Mouse (Mus musculus) erythroblast, embryonic 14.5 days (primary cell): ENCODE measurements around the gene Acyp2. TPM values are rescaled to one million over a fixed set of nuclear protein-coding genes. Genes with fewer than 3 reads are reported as not detected.

Experiments
- H3K27me3 ChIP-seq: 2 replicates; pipeline ENCODE4 v1.6.1; 2012; ENCODE audit warnings: inconsistent platforms; ENCODE audit not compliant: control insufficient read depth
- H3K36me3 ChIP-seq: 2 replicates; pipeline ENCODE4 v1.6.1; 2012; ENCODE audit warnings: mild to moderate bottlenecking, inconsistent platforms; ENCODE audit not compliant: control insufficient read depth
- H3K4me1 ChIP-seq: 2 replicates; pipeline ENCODE4 v1.6.1; 2012; ENCODE audit warnings: inconsistent platforms; ENCODE audit not compliant: control insufficient read depth
- H3K4me3 ChIP-seq: replicated peaks from 2 replicates; pipeline ENCODE3; 2012; ENCODE audit warnings: moderate library complexity, mild to moderate bottlenecking, inconsistent platforms
- H3K9me3 ChIP-seq: 2 replicates; pipeline ENCODE4 v1.6.1; 2012; ENCODE audit warnings: low read length, inconsistent platforms, mixed read lengths; ENCODE audit not compliant: control insufficient read depth
- GATA1 ChIP-seq: IDR thresholded peaks from 2 replicates; pipeline ENCODE4 v1.6.1; 2012; ENCODE audit warnings: low read length, inconsistent platforms, mixed read lengths
- TAL1 ChIP-seq: IDR thresholded peaks from 3 replicates; pipeline ENCODE4 v1.6.1; 2012; ENCODE audit warnings: low read length, inconsistent platforms, mixed read lengths
- polyA plus RNA-seq: library from polyadenylated mRNA; stranded (reverse); fragments of >175 nt; gene quantifications from 2 replicates; pipeline ENCODE4 v1.2.3, GENCODE M21; 2012

Acyp2 gene
- polyA plus RNA-seq, 1 experiment = 0.39 TPM

GRCm38 (mm10) chr11:30517133-30517532 is 132.3 kb downstream of the Acyp2 start:
- TF ChIP-seq TAL1 (no peak), GATA1 (no peak)
- H3K4me3 ChIP-seq = no peak overlapping the region
- H3K27me3 ChIP-seq = no peaks in the 10 kb centered on the region
- no peaks in the 10 kb centered on the region for H3K36me3 ChIP-seq
- H3K9me3 ChIP-seq = no peaks in the 10 kb centered on the region
- H3K4me1 ChIP-seq = no peaks in the 10 kb centered on the region

DNA sequence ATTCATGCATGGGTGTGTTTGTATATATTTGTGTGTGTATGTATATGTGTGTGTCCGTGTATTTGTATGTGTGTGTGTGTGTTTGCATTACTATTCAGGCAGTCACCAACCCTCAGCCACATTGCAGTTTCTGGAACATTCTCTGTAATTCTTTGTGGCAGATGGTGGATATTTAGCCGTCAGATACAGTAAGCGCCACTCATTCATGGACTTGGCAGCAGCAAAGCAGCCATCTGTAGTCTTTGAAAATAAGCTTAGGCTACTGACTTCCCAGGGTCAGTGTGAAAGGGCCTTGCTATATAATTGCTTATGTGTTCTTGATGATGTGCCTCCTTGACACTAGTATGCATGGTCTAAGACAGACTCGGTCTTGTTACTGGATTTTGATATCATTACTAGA is 141.2 kb downstream of the Acyp2 start:
- TF ChIP-seq GATA1 (no peak), TAL1 (no peak)
- H3K9me3 ChIP-seq = no peaks in the 10 kb centered on the region
- no peaks in the 10 kb centered on the region for H3K27me3 ChIP-seq
- H3K4me1 ChIP-seq = no peaks in the 10 kb centered on the region
- no peak overlapping the region for H3K4me3 ChIP-seq
- no peaks in the 10 kb centered on the region for H3K36me3 ChIP-seq

DNA sequence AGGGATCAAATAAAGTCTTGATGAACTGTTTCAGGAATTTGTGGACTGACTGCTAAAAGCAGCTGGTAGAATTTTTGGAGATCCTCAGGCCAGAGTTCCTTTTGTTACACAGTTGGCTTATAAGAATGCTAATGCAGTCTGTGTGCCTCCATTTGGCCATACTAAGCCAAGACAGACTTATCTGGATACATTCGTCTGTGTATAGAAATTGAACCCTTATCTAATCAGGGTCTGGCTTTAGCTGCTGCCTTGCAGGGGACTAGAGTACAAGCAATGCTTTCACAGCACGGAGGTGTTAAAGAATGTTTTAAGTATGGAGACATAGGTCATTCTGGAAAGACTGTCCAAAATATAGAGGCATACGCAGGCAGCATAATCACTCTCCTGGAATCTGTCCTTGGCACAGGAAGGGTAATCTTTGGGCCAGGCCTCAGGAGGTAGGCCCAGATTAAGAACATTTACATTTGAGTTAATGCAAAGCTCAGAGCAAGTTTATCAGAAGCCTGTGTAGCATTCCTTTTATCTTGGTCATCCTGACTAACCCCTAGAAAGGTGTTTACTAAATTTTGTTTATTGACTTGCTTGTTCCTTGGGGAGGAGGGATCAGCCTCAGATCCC is 150.5 kb downstream of the Acyp2 start:
- no peak overlapping the region for H3K4me3 ChIP-seq
- TF ChIP-seq TAL1 (no peak), GATA1 (no peak)
- H3K27me3 ChIP-seq = no peaks in the 10 kb centered on the region
- H3K9me3 ChIP-seq = no peaks in the 10 kb centered on the region
- no peaks in the 10 kb centered on the region for H3K4me1 ChIP-seq
- no peaks in the 10 kb centered on the region for H3K36me3 ChIP-seq

GRCm38 (mm10) chr11:30497151-30497550 is 152.2 kb downstream of the Acyp2 start:
- Histone ChIP-seq H3K4me1 (no peaks in the 10 kb centered on the region), H3K27me3 (no peaks in the 10 kb centered on the region), H3K4me3 (no peak overlapping the region), H3K36me3 (no peaks in the 10 kb centered on the region), H3K9me3 (no peaks in the 10 kb centered on the region)
- TF ChIP-seq TAL1 (no peak), GATA1 (no peak)

DNA sequence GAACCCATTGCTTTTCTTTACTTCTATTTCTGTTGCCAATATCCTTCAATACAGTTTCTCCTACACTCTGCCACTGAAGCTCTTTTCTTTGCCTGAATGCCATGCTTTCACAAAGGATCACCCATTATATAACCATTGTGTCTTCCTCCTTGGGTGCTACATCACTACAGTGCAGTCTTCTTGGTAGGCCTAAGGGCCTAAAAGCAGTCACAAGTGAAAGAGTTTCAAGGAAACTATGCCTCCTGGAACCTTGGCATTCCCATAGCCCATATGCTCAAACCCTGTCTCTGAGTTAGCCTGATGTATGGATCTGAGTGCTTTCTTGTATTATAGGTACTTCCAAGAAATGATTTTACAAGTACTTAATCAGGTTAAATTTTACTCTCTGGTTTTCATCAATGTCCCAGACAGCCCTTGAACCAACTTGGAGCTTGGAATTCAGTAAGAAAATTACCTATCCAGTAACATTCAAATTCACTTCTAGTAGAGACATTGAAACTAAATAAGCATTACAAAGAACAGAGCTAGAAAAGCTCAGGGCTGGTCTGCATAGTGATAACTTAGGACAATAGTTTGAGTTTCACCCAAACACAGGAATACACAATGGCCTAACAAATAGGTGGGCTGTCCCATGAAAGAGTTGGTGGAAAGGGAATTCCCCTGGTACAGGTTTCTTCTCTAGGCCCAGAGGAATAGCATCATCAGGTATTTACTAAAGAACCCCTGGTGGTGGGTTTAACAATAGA is 157.7 kb downstream of the Acyp2 start:
- Histone ChIP-seq H3K36me3 (no peaks in the 10 kb centered on the region), H3K4me3 (no peak overlapping the region), H3K4me1 (no peaks in the 10 kb centered on the region), H3K9me3 (no peaks in the 10 kb centered on the region), H3K27me3 (no peaks in the 10 kb centered on the region)
- TF ChIP-seq TAL1 (no peak), GATA1 (no peak)

DNA sequence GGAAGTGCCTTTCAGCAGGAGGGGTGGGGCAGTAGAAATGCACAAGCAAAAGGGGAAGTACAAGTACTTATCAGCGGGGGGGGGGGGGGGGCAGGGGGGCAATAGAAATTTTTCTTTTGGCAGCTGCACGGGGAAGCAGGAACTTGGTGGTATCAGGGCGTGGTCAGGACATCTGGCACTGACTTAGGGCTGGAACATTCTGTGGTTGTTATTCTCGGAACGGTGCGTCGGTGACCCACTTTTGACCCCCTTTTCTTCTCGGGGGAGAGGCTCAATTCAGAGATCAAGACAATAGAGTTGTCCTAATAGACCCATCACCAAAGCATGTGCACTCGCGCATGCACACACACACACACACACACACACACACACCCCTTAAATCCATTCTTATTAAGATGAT is 161.2 kb downstream of the Acyp2 start:
- TF ChIP-seq GATA1 = no peak
- TF ChIP-seq TAL1 = no peak
- H3K36me3 ChIP-seq = no peaks in the 10 kb centered on the region
- H3K4me1 ChIP-seq = no peaks in the 10 kb centered on the region

GRCm38 (mm10) chr11:30483286-30483685 is 166.1 kb downstream of the Acyp2 start:
- H3K27me3 ChIP-seq = no peaks in the 10 kb centered on the region
- H3K36me3 ChIP-seq = no peaks in the 10 kb centered on the region
- no peaks in the 10 kb centered on the region for H3K9me3 ChIP-seq
- TF ChIP-seq TAL1 (no peak), GATA1 (no peak)
- no peak overlapping the region for H3K4me3 ChIP-seq
- H3K4me1 ChIP-seq = no peaks in the 10 kb centered on the region

More for the DNA sequence above, 161.2 kb downstream of the Acyp2 start:
- no peaks in the 10 kb centered on the region for H3K27me3 ChIP-seq
- no peaks in the 10 kb centered on the region for H3K9me3 ChIP-seq
- H3K4me3 ChIP-seq = no peak overlapping the region

DNA sequence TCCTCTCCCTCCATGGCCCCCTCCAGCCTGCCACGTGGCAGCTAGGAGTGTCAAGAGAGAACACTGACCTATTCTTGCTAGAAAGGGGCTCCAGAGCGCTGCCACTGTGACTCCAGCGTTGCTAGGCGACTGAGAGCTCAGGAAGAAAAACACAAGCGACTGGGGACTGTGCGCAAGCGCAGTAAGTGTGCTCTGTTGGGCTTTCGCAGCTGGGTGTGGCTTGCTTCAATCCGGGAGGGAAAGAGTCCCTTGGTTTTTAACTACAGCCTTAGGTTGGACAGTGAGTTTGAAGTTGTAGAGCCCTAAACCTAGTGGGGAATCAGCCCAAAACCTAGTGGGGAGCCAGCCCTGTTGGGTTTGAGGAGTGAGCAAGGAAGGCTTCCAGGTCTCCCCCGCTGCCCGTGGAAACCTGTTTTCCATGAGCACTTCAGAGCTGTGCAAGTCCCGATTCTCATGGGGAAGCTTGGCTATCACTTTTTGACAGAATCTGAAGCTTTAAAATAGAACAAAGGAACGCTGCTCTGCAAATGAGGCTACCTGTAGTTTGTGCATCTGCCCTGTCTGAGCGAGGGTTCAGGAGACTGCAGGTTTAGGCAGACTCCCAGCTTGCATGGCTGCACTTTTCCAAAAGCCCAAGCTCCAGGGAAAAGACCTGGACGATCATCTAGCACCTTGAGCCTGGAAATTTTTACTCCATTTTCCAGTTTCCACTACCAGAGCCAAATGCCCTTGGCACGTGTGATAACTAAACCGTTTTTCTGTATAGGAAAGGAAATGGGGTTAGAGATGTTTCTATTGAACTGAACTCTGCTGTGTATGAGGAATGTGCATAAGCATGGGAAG is 177.4 kb downstream of the Acyp2 start, which contains the start of gene 4930505A04Rik:
TSS of gene 4930505A04Rik (minus strand) at position 77 of the 843 bp plus-strand sequence.
- peaks cover 3% of the 10 kb centered on the region for H3K4me1 ChIP-seq
- no peaks in the 10 kb centered on the region for H3K27me3 ChIP-seq
- no peaks in the 10 kb centered on the region for H3K9me3 ChIP-seq
- peak within 1 kb of the TSS; percentile 21 for H3K4me3 ChIP-seq
- H3K36me3 ChIP-seq = no peaks in the 10 kb centered on the region
- TF ChIP-seq TAL1 (no peak), GATA1 (no peak)

GRCm38 (mm10) chr11:30471187-30471586 is 178.2 kb downstream of the Acyp2 start:
- no peak for TF ChIP-seq GATA1
- no peak for TF ChIP-seq TAL1
- H3K27me3 ChIP-seq = no peaks in the 10 kb centered on the region

More at GRCm38 (mm10) chr11:30471187-30471586, 178.2 kb downstream of the Acyp2 start:
- Histone ChIP-seq H3K9me3 (no peaks in the 10 kb centered on the region), H3K36me3 (no peaks in the 10 kb centered on the region), H3K4me3 (no peak overlapping the region), H3K4me1 (peaks cover 3% of the 10 kb centered on the region)

Other genes starting within 250 kb of the Acyp2 start
- not detected in 2 replicates for gene 4930505A04Rik, start 177.8 kb downstream of the Acyp2 start, polyA plus RNA-seq
- 0.67 and 0.90 TPM in 2 replicates for gene Psme4, start 122.1 kb upstream of the Acyp2 start, polyA plus RNA-seq
- gene Gpr75, start 235.8 kb upstream of the Acyp2 start, polyA plus RNA-seq = not detected in 2 replicates
- gene Asb3, start 235.8 kb upstream of the Acyp2 start, polyA plus RNA-seq = 0.10 and 0.20 TPM in 2 replicates